Mouse (Mus musculus) bone marrow, adult 2 months (tissue): ENCODE results near the gene Hoxb7. TPM values are rescaled to one million over a fixed set of nuclear protein-coding genes. Genes with fewer than 3 reads are reported as not detected.

Experiments used
- H3K27ac ChIP-seq: fragments of 200-500 bp; 2 replicates; pipeline ENCODE4 v1.5.1; 2012; ENCODE audit warnings: low read depth, mild to moderate bottlenecking, control low read depth, inconsistent platforms, low read length; ENCODE audit not compliant: control insufficient read depth, poor library complexity, insufficient read depth
- H3K4me1 ChIP-seq: fragments of 200-500 bp; 2 replicates; pipeline ENCODE4 v1.6.1; 2011; ENCODE audit warnings: low read length; ENCODE audit not compliant: control insufficient read depth, insufficient read depth
- H3K4me3 ChIP-seq: fragments of 200-500 bp; replicated peaks from 2 replicates; pipeline ENCODE3; 2011; ENCODE audit warnings: mild to moderate bottlenecking, low read depth, low read length, control low read depth; ENCODE audit not compliant: control insufficient read depth
- CTCF ChIP-seq: fragments of 200-500 bp; IDR thresholded peaks from 2 replicates; pipeline ENCODE4 v1.5.1; 2011; ENCODE audit warnings: low read length, control low read depth; ENCODE audit not compliant: control insufficient read depth, insufficient read depth
- POLR2A ChIP-seq: fragments of 200-500 bp; IDR thresholded peaks from 2 replicates; pipeline ENCODE4 v1.6.1; 2011; ENCODE audit warnings: low read depth, mild to moderate bottlenecking, control low read depth, low read length, borderline replicate concordance; ENCODE audit not compliant: control insufficient read depth
- WGBS: fragments of 180-500 bp; shearing (Covaris S2); methylation state at CpG from one replicate; pipeline ENCODE4 v1.1.7; 2018; 5-methylcytosine and 5-hydroxymethylcytosine counted together
- polyA plus RNA-seq: library from polyadenylated mRNA; stranded (reverse); fragments of >200 nt; gene quantifications from 2 replicates; pipeline ENCODE4 v1.2.4, GENCODE M21; 2011; ENCODE audit warnings: low replicate concordance; ENCODE audit not compliant: missing spikeins, insufficient read depth, insufficient read length

The Hoxb7 gene
- polyA plus RNA-seq, 1 experiment: 2.5 TPM

DNA sequence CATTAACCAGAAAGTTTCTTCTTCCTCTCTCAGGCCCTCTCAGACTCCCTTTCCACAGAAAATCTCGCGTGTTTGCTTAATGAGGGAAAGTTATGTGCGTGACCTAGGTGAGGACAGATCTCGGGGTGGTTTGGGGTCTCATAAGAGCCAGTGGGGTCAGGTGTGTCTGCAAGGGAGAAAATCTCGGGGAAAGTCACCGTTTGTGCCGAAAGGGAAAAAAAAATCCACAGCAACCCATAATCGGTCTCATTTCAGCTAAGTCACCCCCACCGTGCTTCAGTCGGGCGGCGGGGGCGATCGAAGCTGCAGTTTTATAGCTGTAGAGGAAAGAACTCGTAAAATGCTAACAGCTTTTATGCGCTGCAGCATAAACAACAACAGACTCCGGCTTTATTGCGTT is 5.0 kb upstream of the Hoxb7 start:
- WGBS: 15% methylated on average over 18 of the region's 18 CpGs
- no peak overlapping the region for H3K4me3 ChIP-seq
- no peaks in the 10 kb centered on the region for H3K4me1 ChIP-seq
- TF ChIP-seq CTCF (no peak), POLR2A (no peak)
- H3K27ac ChIP-seq: no peak overlapping the region

DNA sequence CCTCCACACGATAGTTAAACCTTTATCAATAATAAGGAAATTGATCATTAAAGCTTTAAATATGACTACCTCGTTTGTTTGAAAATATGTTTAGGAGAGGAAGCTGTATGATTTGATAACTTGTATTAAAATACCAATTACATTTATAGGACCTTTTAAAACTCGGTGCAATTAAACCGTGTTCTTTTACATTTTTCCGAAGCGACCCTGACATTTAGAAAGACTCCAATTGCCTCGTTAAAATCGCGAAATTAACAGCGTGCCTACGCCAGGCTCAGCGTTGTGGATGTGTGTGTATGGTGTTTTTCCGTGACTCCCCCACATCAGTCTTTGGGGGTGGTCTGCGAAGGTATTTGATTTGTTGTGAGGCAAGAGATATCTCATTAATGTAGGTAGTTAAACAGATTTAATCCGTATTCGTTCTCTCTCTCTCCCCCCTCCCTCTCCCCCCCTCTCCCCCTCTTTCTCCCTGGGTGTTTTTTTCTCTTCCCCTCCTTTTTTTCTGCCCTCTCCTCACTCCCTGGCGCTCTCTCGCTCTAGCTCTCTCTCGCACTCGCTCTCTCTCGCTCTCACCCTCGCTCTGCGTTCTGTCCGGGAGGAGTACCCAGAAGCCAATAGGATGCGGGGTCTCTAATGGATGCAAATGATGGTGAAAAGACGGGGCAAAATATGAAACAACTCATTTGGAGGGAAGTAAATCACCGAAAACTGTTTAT is 4.4 kb upstream of the Hoxb7 start, which contains the start of gene Hoxb8:
Gene Hoxb8, plus strand, starts transcription at position 51 of the 716 bp plus-strand sequence.
- Histone ChIP-seq H3K4me1 (no peaks in the 10 kb centered on the region), H3K4me3 (no peak within 1 kb of the TSS), H3K27ac (no peak within 1 kb of the TSS)
- WGBS: 8% methylated on average over 27 of the region's 27 CpGs
- TF ChIP-seq CTCF: no peak
- TF ChIP-seq POLR2A: no peak

DNA sequence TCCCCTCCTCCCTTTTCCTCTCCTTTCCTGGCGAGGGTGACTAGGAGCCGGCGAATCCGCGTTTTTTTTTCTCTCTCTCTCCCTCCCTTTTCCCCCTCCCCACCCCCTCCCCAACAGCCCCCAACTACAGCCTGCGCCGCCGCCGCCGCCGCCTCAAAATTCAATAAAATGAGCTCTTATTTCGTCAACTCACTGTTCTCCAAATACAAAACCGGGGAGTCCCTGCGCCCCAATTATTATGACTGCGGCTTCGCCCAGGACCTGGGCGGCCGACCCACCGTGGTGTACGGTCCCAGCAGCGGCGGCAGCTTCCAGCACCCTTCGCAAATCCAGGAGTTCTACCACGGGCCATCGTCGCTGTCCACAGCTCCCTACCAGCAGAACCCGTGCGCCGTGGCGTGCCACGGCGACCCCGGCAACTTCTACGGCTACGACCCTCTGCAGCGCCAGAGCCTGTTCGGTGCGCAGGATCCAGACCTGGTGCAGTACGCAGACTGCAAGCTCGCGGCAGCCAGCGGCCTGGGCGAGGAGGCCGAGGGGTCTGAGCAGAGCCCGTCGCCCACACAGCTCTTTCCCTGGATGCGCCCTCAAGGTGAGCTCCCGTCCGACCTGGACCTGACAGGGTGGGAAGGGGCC is 3.5 kb upstream of the Hoxb7 start:
- Histone ChIP-seq H3K4me1 (no peaks in the 10 kb centered on the region), H3K4me3 (no peak overlapping the region), H3K27ac (no peak overlapping the region)
- 3% methylated on average over 49 of the region's 49 CpGs for WGBS
- TF ChIP-seq CTCF (no peak), POLR2A (no peak)

DNA sequence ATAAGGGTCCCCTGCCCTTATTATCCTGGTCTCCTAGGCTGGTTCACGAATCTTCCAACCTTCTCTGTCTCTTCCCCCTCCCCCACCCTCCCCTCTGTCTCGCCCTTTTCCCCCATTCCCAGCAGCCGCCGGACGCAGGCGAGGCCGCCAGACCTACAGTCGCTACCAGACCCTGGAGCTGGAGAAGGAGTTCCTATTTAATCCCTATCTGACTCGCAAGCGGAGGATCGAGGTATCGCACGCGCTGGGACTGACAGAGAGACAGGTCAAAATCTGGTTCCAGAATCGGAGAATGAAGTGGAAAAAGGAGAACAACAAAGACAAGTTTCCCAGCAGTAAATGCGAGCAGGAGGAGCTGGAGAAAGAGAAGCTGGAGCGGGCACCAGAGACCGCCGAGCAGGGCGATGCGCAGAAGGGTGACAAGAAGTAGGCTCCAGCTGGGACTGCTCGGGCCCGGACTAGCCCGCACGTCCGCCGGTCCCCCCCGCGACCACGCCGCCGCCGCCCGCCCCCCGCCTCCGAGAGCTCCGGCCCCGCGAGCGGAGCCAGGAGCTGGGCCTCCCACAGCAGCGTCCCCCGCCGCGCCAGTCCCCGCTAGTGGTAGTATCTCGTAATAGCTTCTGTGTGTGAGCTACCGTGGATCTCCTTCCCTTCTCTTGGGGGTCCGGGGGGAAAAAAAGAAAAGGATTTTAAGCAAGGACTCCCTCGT is 2.2 kb upstream of the Hoxb7 start:
- Histone ChIP-seq H3K4me1 (no peaks in the 10 kb centered on the region), H3K4me3 (no peak overlapping the region), H3K27ac (no peak overlapping the region)
- no peak for TF ChIP-seq CTCF
- no peak for TF ChIP-seq POLR2A
- under 1% methylated on average over 49 of the region's 49 CpGs for WGBS

DNA sequence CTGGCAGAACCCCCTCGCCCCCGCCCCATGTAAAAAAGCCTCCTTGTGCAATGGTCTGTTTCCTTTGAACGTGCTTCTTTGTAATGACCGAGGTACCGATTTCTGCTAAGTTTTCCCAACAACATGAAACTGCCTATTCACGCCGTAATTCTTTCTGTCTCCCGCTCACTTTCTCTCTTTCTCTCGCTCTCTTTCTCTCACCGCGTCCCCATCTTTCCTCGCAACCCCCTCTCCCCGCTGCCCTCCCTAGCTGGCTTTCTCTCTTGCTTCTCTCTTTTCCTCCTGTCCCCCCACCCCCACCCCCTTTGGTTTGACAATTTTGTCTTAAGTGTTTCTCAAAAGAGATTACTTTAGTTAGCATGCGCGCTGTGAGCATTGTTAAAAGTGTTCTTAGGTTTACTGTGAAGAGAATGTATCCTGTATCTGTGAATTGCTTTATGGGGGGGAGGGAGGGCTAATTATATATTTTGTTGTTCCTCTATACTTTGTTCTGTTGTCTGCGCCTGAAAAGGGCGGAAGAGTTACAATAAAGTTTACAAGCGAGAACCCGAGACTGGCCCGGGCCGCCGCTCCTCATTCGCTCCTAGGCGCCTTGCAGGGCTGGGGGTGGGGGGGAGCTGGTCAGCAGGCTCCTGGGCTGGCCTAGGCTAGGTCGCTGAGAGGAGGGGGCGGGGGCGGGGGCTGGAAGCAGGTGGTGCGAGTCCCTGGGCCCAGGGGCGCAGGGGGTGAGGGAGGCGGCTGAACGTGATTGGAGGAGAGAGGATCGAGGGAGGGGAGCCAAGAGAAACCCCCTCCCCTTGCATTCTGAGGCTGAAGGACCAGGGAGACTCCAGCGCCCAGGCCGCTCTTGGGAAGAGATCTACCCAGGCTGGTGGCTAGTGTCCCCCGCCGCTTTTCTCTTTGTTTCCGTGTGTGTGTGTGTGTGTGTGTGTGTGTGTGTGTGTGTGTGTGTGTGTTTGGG is 1.4 kb upstream of the Hoxb7 start:
- TF ChIP-seq POLR2A (no peak), CTCF (no peak)
- WGBS: 5% methylated on average over 35 of the region's 37 CpGs
- Histone ChIP-seq H3K4me1 (no peaks in the 10 kb centered on the region), H3K27ac (no peak overlapping the region), H3K4me3 (no peak overlapping the region)

DNA sequence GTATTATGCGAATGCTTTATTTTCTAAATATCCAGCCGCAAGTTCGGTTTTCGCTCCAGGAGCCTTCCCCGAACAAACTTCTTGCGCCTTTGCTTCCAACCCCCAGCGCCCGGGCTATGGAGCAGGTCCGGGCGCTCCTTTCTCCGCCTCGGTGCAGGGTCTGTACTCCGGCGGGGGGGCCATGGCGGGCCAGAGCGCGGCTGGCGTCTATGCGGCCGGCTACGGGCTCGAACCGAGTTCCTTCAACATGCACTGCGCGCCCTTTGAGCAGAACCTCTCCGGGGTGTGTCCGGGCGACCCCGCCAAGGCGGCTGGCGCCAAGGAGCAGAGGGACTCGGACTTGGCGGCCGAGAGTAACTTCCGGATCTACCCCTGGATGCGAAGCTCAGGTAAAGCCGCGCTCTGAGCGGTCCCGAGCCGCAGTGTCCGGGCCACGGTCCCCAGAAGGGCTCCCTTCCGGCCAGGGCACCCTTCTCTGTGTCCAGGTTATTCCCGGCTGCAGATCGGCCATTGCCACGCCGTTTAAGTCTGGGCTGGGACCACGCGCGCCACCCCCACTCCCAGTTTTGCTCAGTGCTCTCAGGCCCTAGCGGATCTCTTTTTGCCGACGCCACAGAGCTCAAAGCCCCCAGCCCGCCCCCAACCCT is 439 bp downstream of the Hoxb7 start:
- TF ChIP-seq POLR2A: no peak
- no peak for TF ChIP-seq CTCF
- Histone ChIP-seq H3K27ac (no peak overlapping the region), H3K4me1 (no peaks in the 10 kb centered on the region), H3K4me3 (no peak overlapping the region)
- 5% methylated on average over 55 of the region's 55 CpGs for WGBS

DNA sequence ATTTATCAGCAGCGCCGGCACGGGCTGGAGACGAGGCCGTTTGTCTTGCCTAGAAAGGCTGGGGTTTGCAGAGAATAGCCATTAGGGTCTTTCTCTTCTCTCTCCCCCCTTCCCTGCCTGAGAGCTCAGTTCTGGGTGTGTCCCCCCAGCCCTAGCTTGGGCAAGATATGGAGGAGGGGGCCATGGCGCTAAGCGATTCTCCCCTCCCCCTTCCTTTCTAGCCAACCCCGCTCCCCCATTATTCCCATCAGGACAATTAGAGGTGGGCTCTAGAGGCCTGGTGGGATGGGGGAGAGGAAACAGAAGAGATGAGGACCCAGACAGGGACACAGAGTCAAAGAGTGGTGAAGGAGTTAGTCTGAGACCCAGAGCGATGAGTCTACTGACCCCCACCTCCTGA is 988 bp downstream of the Hoxb7 start:
- H3K4me1 ChIP-seq: no peaks in the 10 kb centered on the region
- no peak overlapping the region for H3K4me3 ChIP-seq
- TF ChIP-seq CTCF: no peak
- no peak for TF ChIP-seq POLR2A
- no peak overlapping the region for H3K27ac ChIP-seq
- WGBS: 37% methylated on average over 9 of the region's 9 CpGs
